Mouse (Mus musculus): ENCODE results near the gene Armc6.
A peak's percentile ranks its signal among the peaks of the same experiment; 100 is the strongest.

Armc6 gene

DNA sequence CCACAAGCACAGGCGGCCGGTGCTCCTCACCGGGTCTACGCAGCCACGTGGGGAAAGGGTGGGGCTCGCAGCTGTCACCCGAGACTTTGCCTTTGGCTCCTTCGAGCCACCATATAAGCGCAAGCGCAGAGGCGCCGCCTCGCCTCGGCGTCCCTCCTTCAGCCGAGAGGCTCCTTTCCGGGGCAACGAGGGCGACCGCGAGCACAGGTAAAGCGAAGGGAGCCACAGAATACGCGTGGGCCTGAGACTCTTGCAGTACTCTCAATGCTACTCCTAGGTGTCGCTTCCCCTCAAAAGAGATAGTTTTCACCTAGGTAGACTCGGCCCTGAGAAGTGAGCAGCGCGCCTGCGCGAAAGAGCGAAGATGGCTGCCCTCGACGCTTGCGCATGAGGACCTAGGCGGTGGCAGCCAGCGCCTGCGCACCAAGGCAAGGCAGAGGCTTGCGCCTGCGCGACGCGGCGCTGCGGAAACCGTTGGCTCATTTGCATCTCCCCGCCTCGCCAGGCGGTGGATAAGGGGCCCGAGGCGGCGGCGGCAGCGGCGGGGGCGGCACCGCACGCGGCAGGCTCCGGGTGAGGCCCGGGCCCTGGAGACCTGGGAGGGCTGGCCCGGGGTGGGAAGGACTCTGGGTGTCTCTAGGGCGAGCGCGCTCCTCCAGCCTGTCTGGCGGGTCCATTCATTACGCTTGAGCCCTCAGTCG, at the start of gene Armc6, which contains the start of gene Sugp2:
Armc6 (minus strand) TSS at position 387 of the 701 bp plus-strand sequence.
Sugp2 (plus strand) TSS at position 147 of the 701 bp plus-strand sequence.
- peak; percentile 99 for DNase-seq (ENCODE audit: low read depth, low spot score)

- peak; percentile 30 for DNase-seq (ENCODE audit: low read depth, low spot score)
These were observed 49.1 kb upstream of the Armc6 start for GRCm38 (mm10) chr8:70283136-70284077.

GRCm38 (mm10) chr8:70282603-70283135, 48.4 kb upstream of the Armc6 start, which contains the start of gene Homer3:
Gene Homer3, plus strand, starts transcription at chr8:70282827.
- peak; percentile 97 for DNase-seq (ENCODE audit: low read depth, low spot score)

DNA sequence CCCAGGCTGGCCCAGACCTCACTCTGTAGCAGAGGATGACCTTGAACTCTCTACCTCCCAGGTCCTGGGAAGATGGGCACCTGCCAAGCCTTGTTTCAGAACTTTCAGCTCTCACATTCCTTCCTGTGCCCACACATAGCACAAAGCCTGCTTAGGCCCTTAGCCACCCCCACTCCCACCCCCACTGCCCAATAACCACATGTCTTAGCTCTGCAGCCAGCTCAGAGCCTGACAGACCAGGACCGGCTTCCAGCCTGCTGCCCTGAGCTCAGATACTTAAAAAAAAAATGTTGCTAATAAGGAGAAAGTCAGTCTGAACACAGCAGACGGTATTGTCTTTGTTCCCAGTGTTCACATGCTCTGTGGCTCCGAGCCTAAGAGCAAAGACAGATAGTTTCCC, 46.7 kb upstream of the Armc6 start:
- no peak for DNase-seq (ENCODE audit: low read depth, low spot score)

- DNase-seq (ENCODE audit: low read depth, low spot score): no peak
These were observed 45.0 kb upstream of the Armc6 start for GRCm38 (mm10) chr8:70279266-70279665.

- no peak for DNase-seq (ENCODE audit: low read depth, low spot score)
These were observed 43.9 kb upstream of the Armc6 start for GRCm38 (mm10) chr8:70278175-70278574.

DNA sequence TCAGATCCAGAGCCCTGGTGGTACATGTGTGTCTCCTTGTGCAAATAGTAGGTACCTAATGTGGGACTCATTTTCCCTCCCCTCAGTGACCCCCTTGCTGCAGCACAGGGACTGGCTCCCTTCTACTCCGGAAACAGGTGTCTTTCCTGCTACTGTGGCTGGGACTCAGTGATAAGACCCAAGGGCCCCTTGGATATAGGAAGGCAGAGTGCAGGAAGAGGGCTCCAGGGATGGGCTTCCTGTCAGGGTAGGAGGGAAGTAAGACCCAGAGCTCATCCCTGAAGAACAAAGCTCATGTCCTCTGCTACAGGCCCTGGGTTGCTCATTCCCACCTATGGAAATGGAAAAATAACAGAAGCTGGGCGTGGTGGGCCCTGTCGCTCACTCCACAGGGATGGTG, 42.2 kb upstream of the Armc6 start:
- no peak for DNase-seq (ENCODE audit: low read depth, low spot score)

- DNase-seq (ENCODE audit: low read depth, low spot score): peak; percentile 88
These were observed 40.1 kb upstream of the Armc6 start for GRCm38 (mm10) chr8:70274350-70274749.

GRCm38 (mm10) chr8:70272949-70273348, 38.7 kb upstream of the Armc6 start:
- peak; percentile 76 for DNase-seq (ENCODE audit: low read depth, low spot score)

GRCm38 (mm10) chr8:70268799-70269565, 34.7 kb upstream of the Armc6 start:
- peak; percentile 70 for DNase-seq (ENCODE audit: low read depth, low spot score)

- no peak for DNase-seq (ENCODE audit: low read depth, low spot score)
These were observed 34.0 kb upstream of the Armc6 start for GRCm38 (mm10) chr8:70268311-70268710.

DNA sequence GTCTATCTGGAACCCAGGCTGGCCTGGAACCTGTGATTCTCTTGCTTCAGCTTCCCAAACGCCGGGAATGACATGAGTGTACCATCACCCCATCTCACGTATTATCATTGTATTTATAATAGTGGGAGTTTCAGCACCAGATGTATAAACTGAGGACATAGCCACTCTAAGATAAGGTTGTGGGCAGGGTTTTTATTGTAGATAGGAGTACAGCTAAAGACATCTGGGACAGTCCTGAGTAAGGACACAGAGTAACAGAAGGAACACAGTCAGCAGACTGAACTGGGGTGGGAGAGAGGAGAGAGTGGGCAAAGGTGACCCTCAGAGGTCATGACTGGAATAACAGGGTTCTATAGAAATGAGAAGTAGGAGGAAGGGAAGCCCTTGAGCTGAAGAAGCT, 33.4 kb upstream of the Armc6 start:
- no peak for DNase-seq (ENCODE audit: low read depth, low spot score)

- DNase-seq (ENCODE audit: low read depth, low spot score): no peak
These were observed 24.8 kb upstream of the Armc6 start for GRCm38 (mm10) chr8:70259043-70259442.

- no peak for DNase-seq (ENCODE audit: low read depth, low spot score)
These were observed 24.3 kb upstream of the Armc6 start for GRCm38 (mm10) chr8:70258600-70258999.

DNA sequence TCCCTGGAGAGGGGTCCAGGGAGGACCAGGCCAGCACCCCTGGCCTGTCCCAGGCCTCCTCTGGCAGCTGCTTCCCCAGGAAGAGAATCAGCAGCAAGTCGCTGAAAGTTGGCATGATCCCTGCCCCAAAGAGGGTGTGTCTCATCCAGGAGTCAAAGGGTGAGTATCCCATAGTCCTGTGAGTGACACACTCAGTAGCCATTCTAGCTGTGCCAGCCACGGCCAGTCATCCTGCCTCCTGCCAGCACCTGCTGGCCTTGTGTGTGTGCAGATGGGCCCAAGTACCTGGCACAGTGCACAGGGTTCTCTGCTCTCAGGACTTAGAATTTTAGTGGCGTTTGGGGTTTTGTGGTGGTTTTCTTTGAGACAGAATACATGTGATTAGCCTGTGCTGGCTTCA, 23.2 kb upstream of the Armc6 start:
- no peak for DNase-seq (ENCODE audit: low read depth, low spot score)

- DNase-seq (ENCODE audit: low read depth, low spot score): no peak
These were observed 20.4 kb upstream of the Armc6 start for GRCm38 (mm10) chr8:70254628-70255027.

DNA sequence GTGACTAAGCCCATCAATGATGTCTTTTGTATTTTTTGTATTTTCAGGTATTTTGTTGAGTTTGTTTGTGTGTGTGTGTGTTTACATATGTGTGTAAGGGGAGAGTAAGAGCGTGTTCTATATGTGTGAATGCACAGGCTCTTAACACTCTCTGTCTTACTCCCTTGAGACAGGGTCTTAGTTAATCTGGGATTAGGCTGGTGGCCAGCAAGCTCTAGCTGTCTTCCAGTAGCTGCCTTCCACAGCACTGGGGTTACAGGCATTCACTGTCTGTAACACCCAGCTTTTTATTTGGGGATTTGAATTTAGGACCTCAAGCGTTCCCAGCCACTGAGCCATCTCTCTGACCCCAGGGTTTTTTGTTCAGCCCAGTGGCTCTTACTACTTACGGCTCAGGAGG, 13.6 kb upstream of the Armc6 start:
- DNase-seq (ENCODE audit: low read depth, low spot score): no peak

- no peak for DNase-seq (ENCODE audit: low read depth, low spot score)
These were observed 12.4 kb upstream of the Armc6 start for GRCm38 (mm10) chr8:70246622-70247021.

DNA sequence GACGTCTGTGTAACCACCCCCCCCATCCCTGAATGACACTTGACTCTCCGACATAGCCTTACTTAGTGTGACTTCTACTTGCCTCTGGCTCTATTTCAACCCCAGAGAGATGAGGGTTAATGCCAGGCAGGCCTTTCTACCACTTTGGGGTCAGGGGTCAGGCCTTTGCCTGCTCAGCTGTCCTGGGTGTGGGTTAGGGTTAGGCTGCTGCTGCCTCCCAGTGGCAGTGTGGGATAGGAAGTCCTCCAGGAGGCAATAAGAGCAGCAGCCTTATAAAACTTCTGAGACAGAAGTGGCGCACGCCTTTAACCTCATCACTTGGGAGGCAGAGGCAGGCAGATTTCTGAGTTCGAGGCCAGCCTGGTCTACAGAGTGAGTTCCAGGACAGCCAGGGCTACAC, 6.4 kb upstream of the Armc6 start:
- DNase-seq (ENCODE audit: low read depth, low spot score): peak; percentile 32

DNA sequence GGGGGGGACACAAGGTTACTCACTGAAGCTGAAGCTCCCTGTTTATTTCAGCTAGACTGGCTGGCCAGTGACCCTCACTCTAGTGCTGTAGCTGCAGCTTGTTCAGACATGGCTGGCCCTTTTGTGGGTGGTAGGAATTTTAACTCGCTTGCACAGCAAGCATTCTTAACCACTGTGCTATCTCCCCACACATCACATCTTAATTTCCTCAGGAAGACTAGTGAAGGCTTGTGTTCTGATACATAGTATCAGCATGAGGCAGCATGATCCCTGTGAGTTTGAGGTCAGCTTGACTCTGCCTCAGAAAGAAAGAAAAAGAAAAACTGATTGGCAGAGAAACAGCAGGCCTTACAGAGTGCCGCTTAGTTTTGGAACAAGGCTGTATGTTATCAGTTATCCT, 3.6 kb upstream of the Armc6 start:
- no peak for DNase-seq (ENCODE audit: low read depth, low spot score)

DNA sequence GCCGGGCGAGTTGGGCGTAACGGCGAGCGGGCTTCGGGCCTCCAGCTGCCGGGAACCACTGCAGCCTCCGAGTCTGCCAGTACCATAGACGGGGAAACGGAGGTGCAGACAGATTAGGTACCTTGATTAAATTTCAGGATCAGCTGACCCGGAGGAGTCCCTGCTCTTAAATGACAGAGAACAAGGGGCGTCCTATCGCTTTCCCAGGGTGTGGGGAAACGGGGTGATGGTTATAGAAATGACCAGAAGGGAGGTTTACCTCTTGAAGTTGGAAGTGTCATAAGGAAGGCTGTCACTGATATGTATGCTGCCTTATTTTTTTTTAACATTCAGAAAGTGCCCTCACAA, 489 bp upstream of the Armc6 start:
- DNase-seq (ENCODE audit: low read depth, low spot score): no peak

DNA sequence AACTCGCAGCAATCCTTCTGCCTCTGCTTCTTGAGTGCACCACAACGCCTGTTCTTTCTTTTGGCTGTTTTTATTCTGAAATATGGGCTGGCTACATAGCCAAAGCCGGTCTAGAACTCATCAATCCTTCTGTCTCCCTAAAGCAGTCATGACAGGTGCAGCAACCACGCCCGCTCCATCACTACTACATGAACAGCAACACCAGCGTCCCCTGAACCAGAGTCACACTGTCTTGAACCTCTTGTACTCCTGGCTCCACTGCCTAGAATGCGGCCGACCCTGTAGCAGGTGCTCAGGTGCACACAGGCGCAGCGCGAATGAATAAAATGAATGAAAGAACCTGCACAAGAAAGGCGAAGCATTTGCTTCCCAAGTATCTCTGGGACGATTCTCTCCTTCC, 660 bp downstream of the Armc6 start:
- DNase-seq (ENCODE audit: low read depth, low spot score): no peak

All from ZHBTc4 (cell line).